Mouse (Mus musculus) midbrain, embryonic 10.5 days (tissue): ENCODE measurements at regions not wholly inside any gene's neighbourhood (a gene's known extent, or its start where the extent isn't known, plus 50 kb on each side); places are given as distances from the start of the nearest gene placed in this dataset.
"Not testable (repeated sequence)": the region's sequence is repeated elsewhere in the genome, so short reads cannot be mapped to it uniquely, and the experiment has no call there.

Experiments used
- DNase-seq: peaks from one replicate; pipeline ENCODE4 v3.0.0-alpha.2; 2017; ENCODE audit warnings: low spot score
- H3K27ac ChIP-seq: fragments of 300-500 bp; sonication (generic); replicated peaks from 2 replicates; pipeline ENCODE4 v1.5.1; 2016; ENCODE audit warnings: mild to moderate bottlenecking
- H3K27me3 ChIP-seq: fragments of 300-500 bp; sonication (generic); 2 replicates; pipeline ENCODE4 v1.6.1; 2016; ENCODE audit warnings: low read depth, mild to moderate bottlenecking; ENCODE audit not compliant: poor library complexity, severe bottlenecking
- H3K36me3 ChIP-seq: fragments of 300-500 bp; sonication (generic); 2 replicates; pipeline ENCODE4 v1.6.1; 2016; ENCODE audit warnings: mild to moderate bottlenecking, moderate library complexity
- H3K4me1 ChIP-seq: fragments of 300-500 bp; sonication (generic); 2 replicates; pipeline ENCODE4 v1.6.1; 2016
- H3K4me3 ChIP-seq: fragments of 300-500 bp; sonication (generic); 2 replicates; pipeline ENCODE4 v1.5.1; 2016; ENCODE audit warnings: mild to moderate bottlenecking, moderate library complexity
- H3K9me3 ChIP-seq: fragments of 300-500 bp; sonication (generic); replicated peaks from 2 replicates; pipeline ENCODE4 v1.6.1; 2016; ENCODE audit warnings: mild to moderate bottlenecking
- WGBS: fragments of 180-500 bp; shearing (Covaris S2); methylation state at CpG from one replicate; pipeline ENCODE4 v1.1.7; 2016; 5-methylcytosine and 5-hydroxymethylcytosine counted together

GRCm38 (mm10) chr5:148794465-148794864, 134.7 kb downstream of the Katnal1 start:
- no peaks in the 10 kb centered on the region for H3K36me3 ChIP-seq
- H3K4me3 ChIP-seq: no peak overlapping the region
- H3K27ac ChIP-seq: no peak overlapping the region
- peaks cover 36% of the 10 kb centered on the region for H3K4me1 ChIP-seq
- H3K27me3 ChIP-seq: peaks cover 26% of the 10 kb centered on the region
- no peaks in the 10 kb centered on the region for H3K9me3 ChIP-seq
- DNase-seq: peak; percentile 65
- 53% methylated on average over 15 of the region's 15 CpGs for WGBS

- peaks cover 20% of the 10 kb centered on the region for H3K4me1 ChIP-seq
- H3K27me3 ChIP-seq: peaks cover 22% of the 10 kb centered on the region
- 0 out of 2 replicates have a peak overlapping the region, but pooled peaks have one; percentile 38 for H3K27ac ChIP-seq
- no peaks in the 10 kb centered on the region for H3K36me3 ChIP-seq
- DNase-seq: peak; percentile 83
- no peaks in the 10 kb centered on the region for H3K9me3 ChIP-seq
- H3K4me3 ChIP-seq: peak overlapping the region; percentile 36
- 13% methylated on average over 14 of the region's 14 CpGs for WGBS
Measured at GRCm38 (mm10) chr5:148792736-148793440, 136.2 kb downstream of the Katnal1 start.

DNA sequence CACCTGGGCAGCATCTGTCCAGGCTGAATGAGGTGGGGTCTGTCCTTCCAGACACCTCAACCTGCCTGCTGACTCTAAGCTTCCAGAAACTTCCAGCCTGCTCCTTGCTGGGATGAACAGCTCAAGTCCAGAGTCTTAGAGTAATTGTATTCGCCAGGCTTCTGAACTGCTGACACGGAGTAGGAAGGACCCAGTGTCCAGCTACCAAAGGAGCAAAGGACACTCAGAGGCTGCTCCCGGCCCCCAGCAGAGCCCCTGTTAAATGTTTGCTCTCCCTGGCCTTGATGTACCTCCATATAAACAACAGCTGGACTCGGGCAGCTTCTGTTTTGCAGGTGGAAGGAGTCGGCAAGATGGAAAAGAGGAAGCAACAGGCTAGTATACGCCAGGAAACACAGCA, 137.5 kb downstream of the Katnal1 start:
- 77% methylated on average over 6 of the region's 6 CpGs for WGBS
- Histone ChIP-seq H3K27me3 (peaks cover 12% of the 10 kb centered on the region), H3K27ac (no peak overlapping the region), H3K4me3 (no peak overlapping the region), H3K4me1 (peaks cover 19% of the 10 kb centered on the region), H3K36me3 (no peaks in the 10 kb centered on the region), H3K9me3 (no peaks in the 10 kb centered on the region)
- no peak for DNase-seq

GRCm38 (mm10) chr5:148790343-148790742, 138.8 kb downstream of the Katnal1 start:
- H3K4me3 ChIP-seq, DNase-seq, H3K9me3 ChIP-seq, H3K27ac ChIP-seq, H3K36me3 ChIP-seq: not testable (repeated sequence)
- 88% methylated on average over 6 of the region's 6 CpGs for WGBS
- Histone ChIP-seq H3K27me3 (peaks cover 12% of the 10 kb centered on the region), H3K4me1 (peaks cover 12% of the 10 kb centered on the region)

GRCm38 (mm10) chr5:148789823-148790222, 139.3 kb downstream of the Katnal1 start:
- Histone ChIP-seq H3K27ac (no peak overlapping the region), H3K4me1 (peaks cover 12% of the 10 kb centered on the region), H3K36me3 (no peaks in the 10 kb centered on the region), H3K9me3 (no peaks in the 10 kb centered on the region), H3K4me3 (no peak overlapping the region), H3K27me3 (peaks cover 8% of the 10 kb centered on the region)
- DNase-seq: no peak
- 83% methylated on average over 5 of the region's 5 CpGs for WGBS

DNA sequence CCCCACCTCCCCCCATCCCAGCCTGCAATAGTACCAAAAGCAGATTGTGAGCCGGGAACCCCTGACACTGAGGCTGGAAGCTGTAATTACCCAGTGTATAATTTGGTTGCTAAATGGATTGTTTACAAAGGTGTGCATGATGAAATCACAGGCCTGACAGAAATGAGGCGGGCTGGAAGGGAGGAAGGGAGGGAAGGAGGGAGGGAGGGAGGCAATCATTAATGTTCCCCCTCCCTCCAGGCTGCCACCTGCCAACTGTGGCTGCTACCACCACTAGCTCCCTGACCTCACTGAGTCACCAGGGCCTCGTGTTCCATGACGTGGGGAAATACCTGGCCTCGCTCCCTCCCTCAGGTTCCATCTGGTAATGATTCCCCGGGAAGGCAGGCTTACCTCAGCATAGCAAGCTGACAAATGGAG, 140.0 kb downstream of the Katnal1 start:
- WGBS: 67% methylated on average over 6 of the region's 6 CpGs
- Histone ChIP-seq H3K36me3 (no peaks in the 10 kb centered on the region), H3K9me3 (no peaks in the 10 kb centered on the region), H3K4me3 (no peak overlapping the region), H3K27ac (no peak overlapping the region), H3K27me3 (peaks cover 8% of the 10 kb centered on the region), H3K4me1 (peaks cover 12% of the 10 kb centered on the region)
- DNase-seq: no peak

GRCm38 (mm10) chr5:148788690-148789089, 140.4 kb downstream of the Katnal1 start:
- no peaks in the 10 kb centered on the region for H3K9me3 ChIP-seq
- no peaks in the 10 kb centered on the region for H3K36me3 ChIP-seq
- WGBS: 88% methylated on average over 8 of the region's 8 CpGs
- no peak overlapping the region for H3K4me3 ChIP-seq
- H3K4me1 ChIP-seq: peaks cover 12% of the 10 kb centered on the region
- peaks cover 8% of the 10 kb centered on the region for H3K27me3 ChIP-seq
- no peak overlapping the region for H3K27ac ChIP-seq
- no peak for DNase-seq

- Histone ChIP-seq H3K36me3 (no peaks in the 10 kb centered on the region), H3K27me3 (peaks cover 8% of the 10 kb centered on the region), H3K4me3 (no peak overlapping the region), H3K4me1 (peaks cover 5% of the 10 kb centered on the region), H3K27ac (no peak overlapping the region), H3K9me3 (no peaks in the 10 kb centered on the region)
- peak; percentile 26 for DNase-seq
- WGBS: 52% methylated on average over 8 of the region's 8 CpGs
Measured at GRCm38 (mm10) chr5:148787270-148787669, 141.8 kb downstream of the Katnal1 start.

DNA sequence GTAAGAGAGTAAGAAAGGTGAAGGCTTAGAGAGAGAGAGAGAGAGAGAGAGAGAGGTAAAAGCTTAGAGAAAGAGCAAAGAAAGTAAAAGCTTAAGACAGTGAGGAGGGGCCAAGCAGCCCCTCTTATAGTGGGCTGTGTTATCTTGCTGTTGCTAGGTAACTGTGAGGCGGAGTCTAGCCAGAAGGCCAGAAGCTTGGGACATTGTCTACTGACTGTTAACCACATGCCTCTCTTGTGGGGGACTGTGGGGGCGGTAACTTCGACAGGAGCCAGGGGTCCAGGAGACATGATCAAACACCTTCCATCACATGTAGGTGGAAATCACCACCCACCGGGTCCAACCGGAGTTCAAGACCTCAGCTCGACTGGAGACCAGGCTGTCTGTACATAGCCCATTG, 148.0 kb downstream of the Katnal1 start:
- not testable (repeated sequence) for H3K27me3 ChIP-seq, H3K9me3 ChIP-seq, H3K36me3 ChIP-seq, H3K4me3 ChIP-seq
- DNase-seq: peak; percentile 18
- peaks cover 18% of the 10 kb centered on the region for H3K4me1 ChIP-seq
- WGBS: 70% methylated on average over 6 of the region's 6 CpGs
- peak overlapping the region; percentile 69 for H3K27ac ChIP-seq

GRCm38 (mm10) chr5:148776796-148777659, 152.1 kb downstream of the Katnal1 start:
- DNase-seq: no peak
- H3K27ac ChIP-seq: no peak overlapping the region
- no peaks in the 10 kb centered on the region for H3K36me3 ChIP-seq
- WGBS: 91% methylated on average over 20 of the region's 20 CpGs
- no peaks in the 10 kb centered on the region for H3K27me3 ChIP-seq
- no peak overlapping the region for H3K4me3 ChIP-seq
- H3K4me1 ChIP-seq: peaks cover 18% of the 10 kb centered on the region
- H3K9me3 ChIP-seq: no peaks in the 10 kb centered on the region

- Histone ChIP-seq H3K4me3 (no peak overlapping the region), H3K4me1 (peaks cover 5% of the 10 kb centered on the region; the same call in 1 of the 2 replicates), H3K9me3 (no peaks in the 10 kb centered on the region), H3K27me3 (no peaks in the 10 kb centered on the region), H3K27ac (no peak overlapping the region), H3K36me3 (no peaks in the 10 kb centered on the region)
- DNase-seq: no peak
- 86% methylated on average over 3 of the region's 3 CpGs for WGBS
Measured at GRCm38 (mm10) chr5:148775232-148775631, 153.9 kb downstream of the Katnal1 start.

GRCm38 (mm10) chr5:148774446-148774845, 154.7 kb downstream of the Katnal1 start:
- Histone ChIP-seq H3K36me3 (no peaks in the 10 kb centered on the region), H3K4me1 (no peaks in the 10 kb centered on the region), H3K4me3 (no peak overlapping the region), H3K27me3 (no peaks in the 10 kb centered on the region), H3K27ac (no peak overlapping the region), H3K9me3 (no peaks in the 10 kb centered on the region)
- DNase-seq: no peak
- 69% methylated on average over 3 of the region's 3 CpGs for WGBS

GRCm38 (mm10) chr5:148769452-148769851, 159.7 kb downstream of the Katnal1 start:
- H3K4me3 ChIP-seq: no peak overlapping the region
- H3K9me3 ChIP-seq: no peaks in the 10 kb centered on the region
- no peak overlapping the region for H3K27ac ChIP-seq
- DNase-seq: no peak
- no peaks in the 10 kb centered on the region for H3K36me3 ChIP-seq
- no peaks in the 10 kb centered on the region for H3K27me3 ChIP-seq
- no peaks in the 10 kb centered on the region for H3K4me1 ChIP-seq
- WGBS: 89% methylated on average over 4 of the region's 4 CpGs
